Mouse (Mus musculus) embryonic facial prominence, embryonic 14.5 days (tissue): Measurements from ENCODE around the gene Gm20696. TPM values are rescaled to one million over a fixed set of nuclear protein-coding genes. Genes with fewer than 3 reads are reported as not detected.

Experiments
- ATAC-seq: fragments of 200-750 bp; cut with Nextera tagmentation; 2 replicates; pipeline ENCODE4 v1.8.0; 2017; ENCODE audit warnings: low read depth, moderate number of reproducible peaks, moderate TSS enrichment
- DNase-seq: peaks from one replicate; pipeline ENCODE4 v3.0.0-alpha.2; 2015; ENCODE audit warnings: low spot score
- H3K27ac ChIP-seq: fragments of 300-500 bp; sonication (generic); replicated peaks from 2 replicates; pipeline ENCODE4 v1.5.1; 2014; ENCODE audit warnings: low read depth, mild to moderate bottlenecking, low read length, moderate library complexity
- H3K27me3 ChIP-seq: fragments of 300-500 bp; sonication (generic); replicated peaks from 2 replicates; pipeline ENCODE4 v1.6.1; 2014; ENCODE audit warnings: low read length; ENCODE audit not compliant: control insufficient read depth, insufficient read depth
- H3K36me3 ChIP-seq: fragments of 300-500 bp; sonication (generic); 2 replicates; pipeline ENCODE4 v1.6.1; 2014; ENCODE audit warnings: low read length, mixed read lengths; ENCODE audit not compliant: control insufficient read depth, insufficient read depth
- H3K4me1 ChIP-seq: fragments of 300-500 bp; sonication (generic); 2 replicates; pipeline ENCODE4 v1.6.1; 2014; ENCODE audit warnings: antibody characterized with exemption, low read length; ENCODE audit not compliant: control insufficient read depth, insufficient read depth
- H3K4me2 ChIP-seq: fragments of 300-500 bp; sonication (generic); 2 replicates; pipeline ENCODE4 v1.6.1; 2014; ENCODE audit warnings: low read depth, mild to moderate bottlenecking, low read length, moderate library complexity, mixed read lengths
- H3K4me3 ChIP-seq: fragments of 300-500 bp; sonication (generic); 2 replicates; pipeline ENCODE4 v1.5.1; 2014; ENCODE audit warnings: low read depth, mild to moderate bottlenecking, low read length
- H3K9ac ChIP-seq: fragments of 300-500 bp; sonication (generic); 2 replicates; pipeline ENCODE4 v1.6.1; 2014; ENCODE audit warnings: low read depth, mild to moderate bottlenecking, low read length, moderate library complexity, mixed read lengths
- H3K9me3 ChIP-seq: fragments of 300-500 bp; sonication (generic); 2 replicates; pipeline ENCODE4 v1.6.1; 2016; ENCODE audit warnings: low read length; ENCODE audit not compliant: control insufficient read depth
- WGBS: fragments of 180-500 bp; shearing (Covaris S2); extraction: QIAGEN DNeasy Blood & Tissue Kit; methylation state at CpG from one replicate; pipeline ENCODE4 v1.1.7; 2014; 5-methylcytosine and 5-hydroxymethylcytosine counted together
- polyA plus RNA-seq: library from polyadenylated mRNA; unstranded; fragments of >200 nt; fragmentation: Nextera tagmentation; extraction: Ambion mirVana; gene quantifications from 2 replicates; pipeline ENCODE4 v1.2.1, GENCODE M21; 2014

Gene Gm20696
- polyA plus RNA-seq, 1 experiment from 2014 or later, result 3.0 TPM

GRCm38 (mm10) chr6:99532458-99532857, 134.1 kb downstream of the Gm20696 start:
- WGBS, result 90% methylated on average over 4 of the region's 4 CpGs
- Histone ChIP-seq H3K4me3 (no peak overlapping the region), H3K27me3 (no peaks in the 10 kb centered on the region), H3K9ac (no peak overlapping the region), H3K27ac (no peak overlapping the region), H3K36me3 (peaks cover 3% of the 10 kb centered on the region; the same call in 1 of the 2 replicates), H3K4me2 (no peak overlapping the region), H3K9me3 (peaks cover 3% of the 10 kb centered on the region; the same call in 1 of the 2 replicates), H3K4me1 (no peaks in the 10 kb centered on the region)
- ATAC-seq (no peak), DNase-seq (no peak)

GRCm38 (mm10) chr6:99528972-99529371, 137.6 kb downstream of the Gm20696 start:
- Histone ChIP-seq H3K36me3 (peaks cover 11% of the 10 kb centered on the region; the same call in 1 of the 2 replicates), H3K27ac (no peak overlapping the region), H3K4me3 (no peak overlapping the region), H3K4me2 (no peak overlapping the region), H3K9ac (no peak overlapping the region), H3K4me1 (no peaks in the 10 kb centered on the region), H3K9me3 (peaks cover 8% of the 10 kb centered on the region; the same call in 1 of the 2 replicates), H3K27me3 (no peaks in the 10 kb centered on the region)
- peak; percentile 26 for DNase-seq
- no peak for ATAC-seq
- 63% methylated on average over 2 of the region's 2 CpGs for WGBS

GRCm38 (mm10) chr6:99527457-99528105, 139.0 kb downstream of the Gm20696 start:
- Histone ChIP-seq H3K4me2 (no peak overlapping the region), H3K4me3 (no peak overlapping the region), H3K27ac (no peak overlapping the region), H3K4me1 (no peaks in the 10 kb centered on the region), H3K9me3 (peaks cover 8% of the 10 kb centered on the region; the same call in 1 of the 2 replicates), H3K9ac (no peak overlapping the region), H3K27me3 (no peaks in the 10 kb centered on the region), H3K36me3 (peaks cover 11% of the 10 kb centered on the region; the same call in 1 of the 2 replicates)
- DNase-seq, result no peak
- 92% methylated on average over 6 of the region's 6 CpGs for WGBS
- no peak for ATAC-seq

GRCm38 (mm10) chr6:99525351-99525750, 141.2 kb downstream of the Gm20696 start:
- Histone ChIP-seq H3K4me3 (no peak overlapping the region), H3K36me3 (peaks cover 11% of the 10 kb centered on the region; the same call in 1 of the 2 replicates), H3K4me1 (no peaks in the 10 kb centered on the region), H3K4me2 (no peak overlapping the region), H3K27me3 (no peaks in the 10 kb centered on the region), H3K27ac (no peak overlapping the region), H3K9me3 (peaks cover 8% of the 10 kb centered on the region; the same call in 1 of the 2 replicates), H3K9ac (no peak overlapping the region)
- ATAC-seq, result no peak
- WGBS, result 42% methylated on average over 8 of the region's 8 CpGs
- peak; percentile 27 for DNase-seq

- peak overlapping the region; percentile 91 for H3K9ac ChIP-seq
- peak overlapping the region; percentile 99 for H3K27ac ChIP-seq
- H3K4me3 ChIP-seq, result peak overlapping the region; percentile 81
- H3K27me3 ChIP-seq, result no peaks in the 10 kb centered on the region
- H3K9me3 ChIP-seq, result peaks cover 8% of the 10 kb centered on the region; the same call in 1 of the 2 replicates
- peak overlapping the region; percentile 89 for H3K4me2 ChIP-seq
- ATAC-seq, result no peak
- H3K36me3 ChIP-seq, result peaks cover 11% of the 10 kb centered on the region; the same call in 1 of the 2 replicates
- no peaks in the 10 kb centered on the region for H3K4me1 ChIP-seq
- 24% methylated on average over 10 of the region's 10 CpGs for WGBS
- no peak for DNase-seq
Measured at GRCm38 (mm10) chr6:99523679-99524370, 142.8 kb downstream of the Gm20696 start.

GRCm38 (mm10) chr6:99523109-99523632, 143.4 kb downstream of the Gm20696 start:
- Histone ChIP-seq H3K9me3 (peaks cover 8% of the 10 kb centered on the region; the same call in 1 of the 2 replicates), H3K27me3 (no peaks in the 10 kb centered on the region), H3K36me3 (peaks cover 11% of the 10 kb centered on the region; the same call in 1 of the 2 replicates), H3K4me1 (no peaks in the 10 kb centered on the region), H3K27ac (peak overlapping the region; percentile 99), H3K4me2 (peak overlapping the region; percentile 89), H3K4me3 (peak overlapping the region; percentile 81), H3K9ac (peak overlapping the region; percentile 91)
- peak; percentile 62 for ATAC-seq
- peak; percentile 89 for DNase-seq
- WGBS, result 1% methylated on average over 22 of the region's 22 CpGs

GRCm38 (mm10) chr6:99522359-99523108, 144.1 kb downstream of the Gm20696 start, which contains the start of gene Foxp1:
Foxp1 (minus strand) TSS chr6:99522721.
- no peaks in the 10 kb centered on the region for H3K4me1 ChIP-seq
- no peaks in the 10 kb centered on the region for H3K27me3 ChIP-seq
- peaks cover 8% of the 10 kb centered on the region; the same call in 1 of the 2 replicates for H3K36me3 ChIP-seq
- peak within 1 kb of the TSS; percentile 89 for H3K4me2 ChIP-seq
- ATAC-seq, result peak; percentile 31; the same call in 1 of the 2 replicates
- H3K4me3 ChIP-seq, result peak within 1 kb of the TSS; percentile 81
- peaks cover 6% of the 10 kb centered on the region; the same call in 1 of the 2 replicates for H3K9me3 ChIP-seq
- WGBS, result under 1% methylated on average over 50 of the region's 72 CpGs
- H3K27ac ChIP-seq, result peak within 1 kb of the TSS; percentile 99
- H3K9ac ChIP-seq, result peak within 1 kb of the TSS; percentile 91
- DNase-seq, result peak; percentile 90
